Mouse (Mus musculus) E14TG2a.4 (cell line): ENCODE measurements around the gene Hspd1.

Experiments
- H3K27me3 ChIP-seq: 2 replicates; pipeline ENCODE4 v1.6.1; 2014; ENCODE audit warnings: low read length, control low read depth; ENCODE audit not compliant: insufficient read depth
- H3K36me3 ChIP-seq: 2 replicates; pipeline ENCODE4 v1.6.1; 2014; ENCODE audit warnings: low read length, control low read depth; ENCODE audit not compliant: insufficient read depth
- H3K4me1 ChIP-seq: replicated peaks from 2 replicates; pipeline ENCODE4 v1.6.1; 2014; ENCODE audit warnings: low read depth, low read length, control low read depth
- H3K4me3 ChIP-seq: replicated peaks from 2 replicates; pipeline ENCODE4 v1.5.1; 2014; ENCODE audit warnings: mild to moderate bottlenecking, low read length
- H3K9me3 ChIP-seq: 2 replicates; pipeline ENCODE4 v1.6.1; 2014; ENCODE audit warnings: low read length, control low read depth
- CTCF ChIP-seq: conservative IDR thresholded peaks from 2 replicates; pipeline ENCODE4 v1.5.1; 2014; ENCODE audit warnings: low read length
- NANOG ChIP-seq: IDR thresholded peaks from 2 replicates; pipeline ENCODE4 v1.6.1; 2014; ENCODE audit warnings: borderline replicate concordance, low read length, mixed read lengths
- POU5F1 ChIP-seq: IDR thresholded peaks from 2 replicates; pipeline ENCODE4 v1.6.1; 2014; ENCODE audit warnings: low read length, borderline replicate concordance

Hspd1 gene

DNA sequence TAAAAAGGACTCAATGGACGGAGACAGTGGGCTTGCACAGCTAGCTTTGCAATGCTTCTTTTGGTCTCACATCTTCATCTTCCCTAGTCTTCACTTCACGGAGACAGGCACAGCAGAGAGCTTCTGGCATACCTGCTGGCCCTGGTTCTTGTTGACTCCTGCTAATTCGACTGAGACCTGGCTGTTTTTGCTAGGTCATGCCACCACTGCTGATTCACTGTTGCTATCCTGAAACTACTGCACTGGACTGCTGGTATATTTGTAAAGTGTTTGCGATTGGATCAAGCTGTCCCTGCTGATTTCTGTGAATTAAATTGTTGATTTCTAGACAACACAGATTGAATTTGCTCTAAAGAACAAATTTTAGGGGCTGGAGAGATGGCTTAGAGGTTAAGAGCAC lies 46.4 kb downstream of the Hspd1 start:
- H3K4me1 ChIP-seq, result no peaks in the 10 kb centered on the region; the same call in 1 of the 2 replicates
- TF ChIP-seq POU5F1 (no peak), CTCF (no peak), NANOG (no peak)
- no peaks in the 10 kb centered on the region for H3K36me3 ChIP-seq
- H3K27me3 ChIP-seq, result peaks cover 12% of the 10 kb centered on the region; the same call in 1 of the 2 replicates
- H3K4me3 ChIP-seq, result no peak overlapping the region
- H3K9me3 ChIP-seq, result peaks cover 37% of the 10 kb centered on the region

GRCm38 (mm10) chr1:55039944-55040343 lies 48.1 kb downstream of the Hspd1 start:
- Histone ChIP-seq H3K4me1 (no peaks in the 10 kb centered on the region; the same call in 1 of the 2 replicates), H3K27me3 (peaks cover 8% of the 10 kb centered on the region; the same call in 1 of the 2 replicates), H3K9me3 (peaks cover 37% of the 10 kb centered on the region), H3K4me3 (no peak overlapping the region), H3K36me3 (no peaks in the 10 kb centered on the region)
- TF ChIP-seq POU5F1, result no peak
- TF ChIP-seq NANOG, result peak; percentile 71; the same call in 1 of the 2 replicates

DNA sequence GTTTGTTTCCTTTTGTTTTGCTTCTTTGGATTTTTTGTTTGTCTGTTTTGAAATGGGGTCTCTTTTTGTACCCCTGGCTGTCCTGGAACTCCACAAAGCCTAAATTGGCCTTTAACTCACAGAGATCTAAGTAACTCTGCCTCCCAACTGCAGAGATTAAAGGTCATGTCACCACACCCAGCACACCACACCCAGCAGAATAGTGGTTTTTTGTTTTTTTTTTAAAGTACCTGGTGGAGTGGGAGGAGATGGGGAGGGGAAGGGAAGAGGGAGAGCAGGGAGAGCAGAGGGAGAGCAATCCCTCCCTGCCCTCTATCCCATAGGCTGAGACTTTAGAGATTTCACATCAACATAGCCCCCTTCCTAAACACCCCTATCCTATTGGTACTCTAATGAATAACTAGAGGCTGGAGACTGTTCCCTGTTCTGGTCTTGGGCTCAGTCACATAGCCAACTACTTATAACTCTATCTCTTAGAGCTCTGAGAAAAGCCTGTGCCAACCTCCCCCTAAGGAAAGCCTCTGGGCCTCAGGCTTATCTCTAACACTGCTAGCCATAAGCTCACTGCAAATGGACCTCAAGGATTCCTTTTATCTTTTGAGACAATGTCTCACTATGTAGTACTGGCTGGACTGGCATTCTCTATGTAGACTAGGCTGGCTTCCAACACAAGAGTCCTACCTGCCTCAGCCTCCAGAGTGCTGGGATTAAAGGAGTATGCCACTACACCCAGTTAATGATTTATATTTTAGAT lies 56.8 kb downstream of the Hspd1 start:
- H3K4me1 ChIP-seq, result peaks cover 54% of the 10 kb centered on the region
- no peaks in the 10 kb centered on the region for H3K9me3 ChIP-seq
- no peaks in the 10 kb centered on the region for H3K36me3 ChIP-seq
- H3K4me3 ChIP-seq, result no peak overlapping the region; the same call in 1 of the 2 replicates
- no peaks in the 10 kb centered on the region for H3K27me3 ChIP-seq
- TF ChIP-seq NANOG (no peak), CTCF (no peak), POU5F1 (no peak)

DNA sequence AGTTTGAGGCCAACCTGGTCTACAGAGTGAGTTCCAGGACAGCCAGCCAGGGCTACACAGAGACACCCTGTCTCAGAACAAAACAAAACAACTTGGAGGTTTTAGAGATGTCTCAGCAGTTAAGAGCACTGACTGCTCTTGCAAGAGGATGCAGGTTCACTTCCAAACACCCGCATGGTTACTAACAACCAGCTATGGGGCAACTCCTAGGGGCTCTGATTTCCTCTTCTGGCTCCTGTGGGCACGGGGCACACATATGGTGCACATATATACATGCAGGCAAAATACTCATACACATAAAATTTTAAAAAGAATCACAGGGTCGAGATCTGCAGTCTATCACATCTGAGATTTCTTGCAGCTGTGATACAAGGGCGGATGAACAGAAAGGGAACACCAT lies 58.6 kb downstream of the Hspd1 start:
- Histone ChIP-seq H3K27me3 (no peaks in the 10 kb centered on the region), H3K4me3 (peak overlapping the region; percentile 24; the same call in 1 of the 2 replicates), H3K36me3 (peaks cover 7% of the 10 kb centered on the region), H3K4me1 (peaks cover 67% of the 10 kb centered on the region), H3K9me3 (no peaks in the 10 kb centered on the region)
- TF ChIP-seq POU5F1 (no peak), NANOG (no peak), CTCF (no peak)

DNA sequence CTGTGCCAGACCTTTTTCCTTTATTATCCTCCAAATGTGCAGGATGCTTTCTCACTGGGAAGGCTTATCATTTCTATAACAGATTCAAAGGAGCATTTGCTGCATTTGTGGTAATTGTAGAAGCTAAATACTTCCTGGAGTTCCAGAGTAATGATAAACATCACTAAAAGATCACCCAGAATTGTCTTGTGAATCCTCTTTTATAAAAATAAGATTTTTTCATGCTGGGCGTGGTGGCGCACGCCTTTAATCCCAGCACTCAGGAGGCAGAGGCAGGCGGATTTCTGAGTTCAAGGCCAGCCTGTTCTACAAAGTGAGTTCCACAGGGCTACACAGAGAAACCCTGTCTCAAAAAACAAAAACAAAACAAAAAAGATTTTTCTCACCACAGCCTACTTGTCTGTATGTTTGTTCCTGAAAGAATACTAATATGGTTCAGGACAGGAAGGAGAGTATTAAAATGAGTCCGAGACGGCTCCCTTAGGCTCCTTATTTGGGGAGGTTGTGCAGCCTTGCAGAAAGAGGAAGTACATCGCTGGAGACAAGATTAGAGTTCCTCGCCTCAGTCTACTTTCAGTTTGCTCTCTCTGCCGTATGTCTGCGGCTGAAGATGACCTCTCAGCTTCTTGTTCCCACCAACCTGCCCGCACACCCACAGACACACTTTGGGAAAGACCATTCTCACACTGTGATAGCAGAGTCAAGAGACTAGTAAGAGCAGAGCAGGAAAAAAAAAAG lies 59.4 kb downstream of the Hspd1 start:
- Histone ChIP-seq H3K9me3 (no peaks in the 10 kb centered on the region), H3K4me3 (peak overlapping the region; percentile 24), H3K27me3 (no peaks in the 10 kb centered on the region), H3K36me3 (peaks cover 9% of the 10 kb centered on the region), H3K4me1 (peaks cover 68% of the 10 kb centered on the region)
- TF ChIP-seq NANOG (no peak), POU5F1 (no peak), CTCF (no peak)

- H3K27me3 ChIP-seq, result no peaks in the 10 kb centered on the region
These were observed 60.1 kb downstream of the Hspd1 start for GRCm38 (mm10) chr1:55027966-55028365.

More at GRCm38 (mm10) chr1:55027966-55028365, 60.1 kb downstream of the Hspd1 start:
- Histone ChIP-seq H3K4me3 (peak overlapping the region; percentile 99), H3K9me3 (no peaks in the 10 kb centered on the region), H3K4me1 (peaks cover 75% of the 10 kb centered on the region), H3K36me3 (peaks cover 16% of the 10 kb centered on the region)
- no peak for TF ChIP-seq NANOG
- no peak for TF ChIP-seq POU5F1
- TF ChIP-seq CTCF, result no peak
